Mouse (Mus musculus) brain, embryonic 14.5 days (tissue): ENCODE data around the gene Ankrd13a. TPM values are rescaled to one million over a fixed set of nuclear protein-coding genes. Genes with fewer than 3 reads are reported as not detected.

Source experiments
- DNase-seq: peaks from one replicate; pipeline ENCODE4 v3.0.0-alpha.2; 2011; ENCODE audit warnings: low read depth
- CTCF ChIP-seq: fragments of 200-500 bp; IDR thresholded peaks from 2 replicates; pipeline ENCODE4 v1.5.1; 2012; ENCODE audit warnings: inconsistent platforms, mild to moderate bottlenecking, moderate library complexity, borderline replicate concordance; ENCODE audit not compliant: insufficient read depth, insufficient read length; ENCODE audit errors: extremely low read depth
- POLR2A ChIP-seq: fragments of 200-500 bp; IDR thresholded peaks from 2 replicates; pipeline ENCODE4 v1.6.1; 2012; ENCODE audit warnings: mild to moderate bottlenecking, inconsistent platforms, borderline replicate concordance; ENCODE audit not compliant: poor library complexity, insufficient read depth, insufficient read length, severe bottlenecking; ENCODE audit errors: extremely low read depth
- polyA plus RNA-seq: library from polyadenylated mRNA; depleted of rRNA; stranded (reverse); fragments of >200 nt; gene quantifications from 2 replicates; pipeline ENCODE4 v1.2.3, GENCODE M21; 2012; rRNA removed

The Ankrd13a gene
- 51.3 and 58.6 TPM in 2 replicates for polyA plus RNA-seq

DNA sequence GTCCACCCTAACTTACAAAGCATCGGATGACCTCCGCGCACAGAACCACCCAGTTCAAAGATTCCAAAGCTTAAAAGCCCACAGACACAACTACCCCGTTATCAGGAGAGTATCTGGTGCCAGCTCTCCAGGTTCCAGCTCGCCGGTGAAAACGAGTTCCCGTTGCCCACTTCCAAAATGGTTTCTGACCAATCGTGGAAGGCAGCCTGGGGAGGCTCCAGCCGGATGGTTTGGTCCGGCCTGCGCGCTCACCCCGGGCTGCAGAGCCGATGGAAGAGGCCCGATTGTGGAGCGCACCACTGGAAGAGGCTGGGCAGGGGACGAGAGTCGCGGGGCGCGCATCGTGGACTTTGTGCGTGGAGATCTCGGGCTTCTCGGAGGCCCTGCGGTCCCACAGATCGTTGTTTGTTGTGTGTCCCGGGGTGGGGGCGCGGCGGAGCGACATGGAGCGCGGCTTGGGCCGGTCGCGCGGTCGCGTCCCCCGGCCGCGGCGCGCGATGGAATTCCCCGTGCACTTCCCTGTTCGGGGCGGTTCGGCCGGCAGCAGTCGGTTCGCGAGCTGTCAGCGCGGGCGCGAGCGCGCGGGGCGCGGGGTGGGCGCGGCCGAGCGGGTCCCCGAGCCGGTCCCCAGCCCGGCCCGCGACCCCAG lies at the start of gene Ankrd13a:
Gene Ankrd13a, plus strand, starts transcription at position 275 of the 649 bp plus-strand sequence.
- peak; percentile 98 for DNase-seq
- TF ChIP-seq CTCF: no peak
- peak; percentile 83 for TF ChIP-seq POLR2A

DNA sequence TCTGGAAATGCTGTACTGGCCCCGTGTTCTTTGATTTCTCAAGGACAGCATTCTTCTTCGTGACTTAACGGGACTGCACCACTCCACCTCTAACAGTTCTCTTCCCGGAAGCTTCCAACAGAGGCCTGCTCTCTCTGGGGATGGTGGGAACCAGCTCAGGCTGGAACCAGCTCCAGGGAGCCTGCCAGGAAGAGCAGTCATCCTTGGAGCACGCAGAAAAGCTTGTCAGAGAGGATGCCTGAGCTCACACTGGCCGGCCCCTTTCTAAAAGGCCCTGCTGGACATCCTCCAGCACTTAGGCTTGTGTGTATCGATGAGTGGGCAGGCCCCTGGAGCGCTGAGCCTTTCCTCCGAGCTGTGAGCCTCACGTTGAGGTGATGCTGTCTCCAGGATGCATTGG lies 46.3 kb upstream of the Ankrd13a start:
- DNase-seq: no peak
- TF ChIP-seq CTCF: no peak
- no peak for TF ChIP-seq POLR2A

DNA sequence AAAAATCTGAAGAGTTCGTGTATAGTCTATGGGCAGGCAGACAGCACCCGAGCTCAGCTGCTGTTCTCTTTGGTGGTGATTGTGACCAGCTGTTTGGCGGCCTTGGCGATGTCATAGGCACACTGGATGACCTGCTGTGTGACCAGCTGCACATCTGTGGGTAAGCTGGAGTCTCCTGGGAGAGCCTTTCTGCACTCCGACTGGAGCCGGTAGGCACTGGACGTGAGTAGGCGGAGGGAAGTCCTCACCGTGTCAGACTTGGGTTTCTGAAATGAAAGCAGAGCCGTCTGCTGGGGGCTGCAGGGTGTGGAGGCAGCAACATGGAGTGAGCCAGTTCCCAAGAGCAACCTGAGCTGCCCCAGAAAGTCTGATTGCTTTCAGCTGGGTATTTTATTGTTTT lies 44.3 kb upstream of the Ankrd13a start:
- TF ChIP-seq POLR2A: no peak
- no peak for TF ChIP-seq CTCF
- DNase-seq: no peak

DNA sequence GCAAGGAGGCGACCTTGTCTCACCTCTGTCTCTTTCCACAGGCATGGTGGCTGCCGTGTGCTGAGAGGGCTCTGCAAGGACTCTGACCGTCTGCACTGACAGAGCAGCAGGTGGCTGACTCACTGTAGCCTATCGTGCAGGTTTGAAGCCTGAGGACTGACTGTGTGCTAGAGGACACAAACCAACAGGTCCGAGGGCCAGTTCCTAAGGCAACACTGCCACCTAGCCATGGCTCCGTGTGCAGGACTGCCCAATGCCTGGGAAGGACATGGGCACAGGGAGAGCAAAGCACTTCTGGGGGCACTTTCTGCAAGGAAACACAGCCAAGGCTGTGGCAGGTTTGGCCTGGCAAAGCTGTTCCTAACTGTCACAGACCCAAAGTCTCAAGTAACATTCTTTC lies 43.0 kb upstream of the Ankrd13a start:
- DNase-seq: no peak
- TF ChIP-seq CTCF (no peak), POLR2A (no peak)

DNA sequence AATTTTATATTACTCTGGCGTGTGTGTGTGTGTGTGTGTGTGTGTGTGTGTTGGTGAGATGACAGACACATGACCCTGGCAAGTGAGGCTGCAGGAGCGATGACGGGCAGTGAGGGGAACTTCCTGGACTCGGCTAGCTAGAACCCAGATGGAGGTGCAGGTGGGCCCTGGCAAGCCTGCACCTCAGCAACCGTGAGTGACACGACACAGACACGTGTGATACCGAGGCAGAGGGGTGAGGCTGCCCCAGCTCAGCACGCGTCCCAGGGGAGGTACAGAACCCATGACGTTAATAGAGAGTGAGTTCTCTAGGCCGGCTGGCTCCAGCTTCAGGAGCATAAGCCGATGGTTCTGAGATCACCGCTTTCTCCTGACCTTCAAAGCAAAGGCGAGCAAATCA lies 42.5 kb upstream of the Ankrd13a start:
- TF ChIP-seq CTCF (no peak), POLR2A (no peak)

DNA sequence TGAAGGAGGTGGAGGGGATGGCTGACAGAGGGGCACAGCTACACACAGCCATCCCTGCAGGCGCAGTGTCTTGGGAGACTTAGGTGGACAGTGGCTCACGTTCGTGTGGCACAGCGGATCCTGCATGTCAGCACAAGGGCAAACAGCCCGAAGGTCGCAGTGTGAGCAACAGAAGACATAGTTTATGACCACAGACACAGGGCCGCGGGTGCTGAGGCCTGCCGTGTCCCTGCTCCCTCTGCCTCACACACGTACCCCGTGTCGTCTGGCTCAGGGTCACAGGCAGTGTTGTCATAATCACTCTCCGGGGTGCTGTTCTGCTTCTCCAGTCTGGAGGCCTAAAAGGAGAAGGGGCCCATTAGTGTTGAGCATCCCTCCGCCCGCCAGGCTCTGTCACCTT lies 40.9 kb upstream of the Ankrd13a start:
- TF ChIP-seq CTCF (no peak), POLR2A (no peak)
- DNase-seq: no peak

More for the DNA sequence above, 42.5 kb upstream of the Ankrd13a start:
- no peak for DNase-seq

DNA sequence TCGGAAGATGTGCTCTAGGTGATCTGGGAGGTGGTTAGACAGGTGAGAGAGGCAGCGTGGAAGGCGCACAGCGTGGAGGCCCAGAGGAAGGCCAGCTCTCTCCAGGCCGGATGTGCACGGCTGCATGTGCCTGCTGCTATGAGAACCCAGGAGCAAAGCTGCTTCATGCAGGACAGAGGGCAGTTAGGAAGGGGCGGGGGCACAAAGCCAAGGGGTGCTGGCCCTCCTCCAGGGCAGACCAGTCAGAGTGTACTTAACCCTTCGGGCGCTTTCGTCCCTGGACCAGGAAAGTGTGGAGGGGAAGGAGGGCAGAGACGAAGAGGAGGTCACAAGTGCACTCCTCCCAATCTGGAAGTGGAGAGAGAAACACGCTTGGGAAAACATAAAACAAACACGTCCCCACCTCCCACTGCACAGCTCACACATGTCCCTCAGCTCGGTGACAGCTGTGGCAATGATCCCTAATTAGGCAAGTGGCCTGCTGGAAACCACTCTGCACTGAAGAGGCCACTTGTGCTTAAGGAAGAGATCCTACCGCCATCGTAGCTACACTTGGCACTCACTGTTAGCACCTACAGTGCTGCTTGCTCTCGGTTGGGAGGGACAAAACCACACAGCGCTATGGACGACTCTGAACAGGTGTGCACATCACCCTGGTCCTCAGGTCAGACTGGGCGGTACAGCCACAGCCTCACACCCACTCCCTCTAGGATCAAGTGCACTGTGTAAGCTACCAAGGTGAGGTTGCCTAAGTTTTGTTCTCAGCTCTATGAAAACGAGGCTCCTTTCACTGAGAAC lies 37.2 kb upstream of the Ankrd13a start:
- DNase-seq: no peak
- TF ChIP-seq POLR2A: no peak
- TF ChIP-seq CTCF: no peak

DNA sequence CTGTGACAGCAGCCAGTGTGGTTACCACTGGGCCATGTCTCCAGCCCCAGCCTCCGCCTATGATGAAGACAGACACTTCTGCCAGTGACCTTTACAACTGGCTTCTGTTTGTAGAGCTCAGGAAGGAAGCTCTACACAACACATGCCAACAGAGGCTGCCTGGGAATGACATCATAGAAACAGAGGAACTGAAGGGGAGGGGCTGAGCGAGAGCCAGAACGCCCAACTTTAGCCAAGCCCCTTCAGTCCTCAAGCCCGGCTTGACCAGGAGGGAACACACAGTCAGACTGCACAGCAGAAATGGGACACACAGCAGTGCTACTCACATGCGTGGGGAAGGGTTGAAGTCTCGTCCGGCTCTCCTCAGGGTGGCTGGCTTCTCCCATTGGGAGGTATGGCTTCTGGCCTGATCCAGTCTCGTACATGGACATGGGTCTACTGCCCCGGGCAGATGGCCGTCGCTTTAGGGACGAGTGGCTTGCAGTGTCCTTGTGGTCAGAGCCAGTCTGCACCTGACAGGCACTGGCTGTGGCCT lies 35.7 kb upstream of the Ankrd13a start:
- no peak for TF ChIP-seq CTCF
- TF ChIP-seq POLR2A: no peak
- DNase-seq: no peak

DNA sequence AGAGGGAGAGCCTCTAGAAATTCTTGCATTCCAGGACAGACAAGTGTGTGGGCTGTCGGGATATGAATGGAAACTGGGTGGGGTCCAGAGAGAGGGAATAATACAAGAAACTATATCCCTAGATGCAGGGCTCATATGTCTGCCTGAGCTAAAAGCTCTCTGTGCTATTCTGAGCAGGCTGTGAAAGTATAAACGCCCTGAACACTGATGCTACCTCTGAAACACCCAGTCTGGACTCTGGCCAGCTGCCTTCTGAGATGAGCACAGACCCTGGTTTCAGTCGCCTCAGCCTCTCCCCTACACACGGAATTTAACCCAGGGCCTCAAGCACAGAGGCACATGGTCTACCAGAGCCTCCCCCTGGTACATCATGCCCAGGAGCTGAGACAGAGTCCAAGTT lies 33.9 kb upstream of the Ankrd13a start:
- TF ChIP-seq CTCF: no peak
- no peak for DNase-seq

DNA sequence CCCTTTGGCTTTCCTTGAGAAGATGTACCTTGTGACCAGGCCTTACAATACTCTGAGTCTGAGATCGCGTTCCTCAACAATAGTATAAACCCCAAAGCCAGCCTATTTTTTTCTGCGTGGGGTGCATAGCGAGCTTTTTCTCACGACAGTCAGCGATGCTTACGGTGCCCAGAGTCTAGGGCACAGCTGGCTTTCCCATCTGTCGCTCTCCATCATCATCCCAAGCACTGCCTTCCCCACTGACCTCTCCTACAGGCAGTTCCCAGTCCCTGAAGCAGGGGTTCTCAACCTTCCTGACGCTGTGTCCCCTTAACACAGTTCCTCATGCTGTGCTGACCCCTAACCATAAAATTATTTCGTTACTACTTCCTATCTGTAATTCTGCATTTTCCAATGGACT lies 31.9 kb upstream of the Ankrd13a start:
- no peak for TF ChIP-seq POLR2A
- no peak for TF ChIP-seq CTCF
- peak; percentile 26 for DNase-seq

DNA sequence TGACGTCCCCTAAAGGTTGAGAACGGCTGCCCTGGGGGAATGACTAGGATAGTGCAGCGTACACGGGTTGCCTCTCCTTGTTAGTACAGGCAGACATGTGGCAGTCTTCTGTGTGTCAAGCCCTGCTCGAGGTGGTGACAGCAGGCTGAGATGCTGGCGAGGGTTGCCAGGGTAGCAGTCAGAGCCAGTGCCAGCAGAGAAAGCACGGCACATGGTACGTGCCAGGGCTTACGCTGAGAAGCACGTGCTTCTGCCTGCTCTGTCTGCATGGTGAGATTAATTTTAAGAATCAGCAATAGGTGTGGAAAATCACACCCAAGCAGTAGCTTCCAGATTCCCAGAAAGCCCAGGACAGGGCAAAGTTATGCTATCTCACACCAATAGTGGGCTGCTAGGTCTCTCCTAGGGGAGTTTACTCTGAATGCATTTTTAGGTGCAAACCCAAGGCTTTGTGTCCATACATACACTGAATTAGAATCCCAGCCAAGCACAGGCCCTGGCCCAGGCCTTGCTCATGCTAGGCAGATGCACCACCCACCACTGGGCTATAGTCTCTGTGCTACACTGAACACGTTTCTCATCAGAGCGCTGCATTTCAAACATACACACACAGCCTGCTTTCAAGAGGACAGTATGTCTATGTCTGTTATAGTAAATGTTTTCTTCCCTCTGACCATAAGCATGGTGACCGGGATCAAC lies 31.3 kb upstream of the Ankrd13a start:
- TF ChIP-seq POLR2A (no peak), CTCF (no peak)

More for the DNA sequence above, 31.3 kb upstream of the Ankrd13a start:
- peak; percentile 85 for DNase-seq
